Mouse (Mus musculus) CH12.LX (cell line): Measurements from ENCODE around the gene Lrrc1. TPM values are rescaled to one million over a fixed set of nuclear protein-coding genes. Genes with fewer than 3 reads are reported as not detected.
A peak's percentile ranks its signal among the peaks of the same experiment; 100 is the strongest.

Experiments used
- DNase-seq: peaks from one replicate; pipeline ENCODE4 v3.0.0-alpha.2; 2013; ENCODE audit errors: extremely low read depth
- H3K27ac ChIP-seq: 2 replicates; pipeline ENCODE4 v1.5.1; 2012; ENCODE audit warnings: low read depth, mild to moderate bottlenecking, control low read depth, moderate library complexity; ENCODE audit not compliant: insufficient read depth
- H3K27me3 ChIP-seq: replicated peaks from 2 replicates; pipeline ENCODE3; 2012; ENCODE audit warnings: inconsistent platforms
- H3K36me3 ChIP-seq, 2 experiments: replicated peaks in 1 of 2; 2 replicates each; pipeline versions ENCODE3 to v1.6.1; 2012; ENCODE audit warnings: inconsistent platforms in 1 of 2, low read length in 1 of 2, mild to moderate bottlenecking in 1 of 2, mixed read lengths in 1 of 2, moderate library complexity in 1 of 2; ENCODE audit not compliant: control insufficient read depth in 1 of 2, insufficient read depth in 1 of 2
- H3K4me1 ChIP-seq, 2 experiments: 2 replicates each; pipeline ENCODE4 v1.6.1; 2012; ENCODE audit warnings: inconsistent platforms in 1 of 2, moderate library complexity in 1 of 2; ENCODE audit not compliant: insufficient read depth in 2 of 2, control insufficient read depth in 1 of 2
- H3K4me2 ChIP-seq: 2 replicates; pipeline ENCODE4 v1.6.1; 2012; ENCODE audit warnings: low read depth, mild to moderate bottlenecking, control low read depth; ENCODE audit not compliant: poor library complexity, insufficient read depth, severe bottlenecking
- H3K4me3 ChIP-seq, 3 experiments: fragments of 150-350 bp in 1 of 3; sonication (generic) in 1 of 3; replicated peaks in 1 of 3; 2 replicates each; pipeline versions ENCODE3 to v1.5.1; 2011 to 2012; ENCODE audit warnings: low read depth in 2 of 3, low read length in 2 of 3, mild to moderate bottlenecking in 2 of 3, moderate library complexity in 2 of 3, control low read depth in 1 of 3, improper control_type of control experiment in 1 of 3, inconsistent platforms in 1 of 3, mixed read lengths in 1 of 3; ENCODE audit not compliant: poor library complexity in 1 of 3
- H3K79me2 ChIP-seq: replicated peaks from 2 replicates; pipeline ENCODE4 v1.6.1; 2012; ENCODE audit warnings: mild to moderate bottlenecking, moderate library complexity; ENCODE audit not compliant: control insufficient read depth, poor library complexity, insufficient read depth, severe bottlenecking; ENCODE audit errors: extremely low read depth
- H3K9ac ChIP-seq: 2 replicates; pipeline ENCODE4 v1.6.1; 2012; ENCODE audit warnings: low read depth, mild to moderate bottlenecking, control low read depth, moderate library complexity; ENCODE audit not compliant: insufficient read depth
- H3K9me3 ChIP-seq: replicated peaks from 2 replicates; pipeline ENCODE3; 2012; ENCODE audit warnings: low read length, inconsistent platforms, mixed read lengths
- BHLHE40 ChIP-seq: IDR thresholded peaks from 2 replicates; pipeline ENCODE4 v1.6.1; 2011; ENCODE audit warnings: mild to moderate bottlenecking, low read depth, low read length, improper control_type of control experiment
- CHD2 ChIP-seq: IDR thresholded peaks from 2 replicates; pipeline ENCODE4 v1.6.1; 2011; ENCODE audit warnings: low read length, improper control_type of control experiment
- ELF1 ChIP-seq: IDR thresholded peaks from 2 replicates; pipeline ENCODE4 v1.6.1; 2014; ENCODE audit warnings: low read depth, mild to moderate bottlenecking, inconsistent platforms, low read length, improper control_type of control experiment
- EP300 ChIP-seq: IDR thresholded peaks from 2 replicates; pipeline ENCODE4 v1.6.1; 2011; ENCODE audit warnings: low read length, improper control_type of control experiment
- ETS1 ChIP-seq: conservative IDR thresholded peaks from 2 replicates; pipeline ENCODE4 v1.6.1; 2012; ENCODE audit warnings: low read depth, mild to moderate bottlenecking, inconsistent platforms, low read length, improper control_type of control experiment, moderate library complexity
- GABPA ChIP-seq: IDR thresholded peaks from 2 replicates; pipeline ENCODE4 v1.6.1; 2012; ENCODE audit warnings: low read depth, low read length, improper control_type of control experiment, inconsistent platforms; ENCODE audit not compliant: insufficient replicate concordance
- HCFC1 ChIP-seq: IDR thresholded peaks from 2 replicates; pipeline ENCODE4 v1.6.1; 2012; ENCODE audit warnings: low read depth, mild to moderate bottlenecking, inconsistent platforms, low read length, improper control_type of control experiment
- IRF4 ChIP-seq: IDR thresholded peaks from 2 replicates; pipeline ENCODE4 v1.6.1; 2014; ENCODE audit warnings: low read depth, mild to moderate bottlenecking, inconsistent platforms, low read length, improper control_type of control experiment
- JUN ChIP-seq: IDR thresholded peaks from 2 replicates; pipeline ENCODE4 v1.6.1; 2011; ENCODE audit warnings: low read depth, mild to moderate bottlenecking, low read length, improper control_type of control experiment, moderate library complexity; ENCODE audit not compliant: insufficient read depth
- JUND ChIP-seq: conservative IDR thresholded peaks from 2 replicates; pipeline ENCODE4 v1.6.1; 2011; ENCODE audit warnings: low read depth, low read length, improper control_type of control experiment
- KAT2A ChIP-seq: IDR thresholded peaks from 2 replicates; pipeline ENCODE4 v1.6.1; 2012; ENCODE audit warnings: low read length, improper control_type of control experiment, inconsistent platforms; ENCODE audit not compliant: insufficient replicate concordance
- MAFK ChIP-seq: IDR thresholded peaks from 2 replicates; pipeline ENCODE4 v1.6.1; 2011; ENCODE audit warnings: low read length, improper control_type of control experiment; ENCODE audit not compliant: insufficient replicate concordance
- MAX ChIP-seq: IDR thresholded peaks from 2 replicates; pipeline ENCODE4 v1.6.1; 2011; ENCODE audit warnings: low read length, improper control_type of control experiment
- MEF2A ChIP-seq: IDR thresholded peaks from 2 replicates; pipeline ENCODE4 v1.6.1; 2014; ENCODE audit warnings: low read depth, mild to moderate bottlenecking, inconsistent platforms, low read length, improper control_type of control experiment, borderline replicate concordance
- POLR2A ChIP-seq: IDR thresholded peaks from 2 replicates; pipeline ENCODE4 v1.6.1; 2011; ENCODE audit warnings: low read depth, mild to moderate bottlenecking, improper control_type of control experiment, low read length
- RCOR1 ChIP-seq: conservative IDR thresholded peaks from 2 replicates; pipeline ENCODE4 v1.6.1; 2012; ENCODE audit warnings: low read depth, mild to moderate bottlenecking, inconsistent platforms, low read length, improper control_type of control experiment
- SIN3A ChIP-seq: IDR thresholded peaks from 2 replicates; pipeline ENCODE4 v1.6.1; 2012; ENCODE audit warnings: low read length, improper control_type of control experiment, inconsistent platforms
- UBTF ChIP-seq: IDR thresholded peaks from 2 replicates; pipeline ENCODE4 v1.6.1; 2012; ENCODE audit warnings: low read depth, mild to moderate bottlenecking, inconsistent platforms, low read length, improper control_type of control experiment, moderate library complexity
- ZKSCAN1 ChIP-seq: IDR thresholded peaks from 2 replicates; pipeline ENCODE4 v1.6.1; 2012; ENCODE audit warnings: low read depth, inconsistent platforms, low read length, improper control_type of control experiment, borderline replicate concordance
- ZMIZ1 ChIP-seq: IDR thresholded peaks from 2 replicates; pipeline ENCODE4 v1.6.1; 2012; ENCODE audit warnings: low read depth, mild to moderate bottlenecking, inconsistent platforms, low read length, improper control_type of control experiment
- dilution Hi-C: fragments of 300-500 bp; cut with MboI; formaldehyde crosslinking; loops from 2 replicates; pipeline ENCODE4 v1.14.3; 2020; ENCODE audit warnings: low sequenced_read_pairs; ENCODE audit not compliant: extremely low pct_unique_long_range_greater_than_20kb, extremely low pct_ligation_motif_present
- in situ Hi-C: fragments of 300-500 bp; cut with MboI; formaldehyde crosslinking; loops from 3 replicates; pipeline ENCODE4 v1.14.3; 2019; ENCODE audit warnings: low sequenced_read_pairs, low pct_ligation_motif_present, low pct_unique_long_range_greater_than_20kb, mixed read lengths
- polyA plus RNA-seq: library from polyadenylated mRNA; unstranded; fragments of >175 nt; gene quantifications from 2 replicates; pipeline ENCODE4 v1.2.1, GENCODE M21; 2012; ENCODE audit warnings: low read depth; ENCODE audit not compliant: insufficient read length
- total RNA-seq, 2 experiments: library from RNA; depleted of rRNA; stranded (reverse); fragments of 300-350 nt in 1 of 2; fragments of >200 nt in 1 of 2; gene quantifications; 2 replicates each; pipeline ENCODE4 v1.2.3; 2012 to 2014

The Lrrc1 gene
- total and polyA plus RNA-seq, 3 experiments, result 15.4 to 15.8 (median 15.8) TPM

GRCm38 (mm10) chr9:77404458-77404857, 140.2 kb downstream of the Lrrc1 start:
- no peak overlapping the region for H3K9ac ChIP-seq
- H3K79me2 ChIP-seq, result no peaks in the 10 kb centered on the region
- dilution Hi-C loops, result no loop called here
- in situ Hi-C loops, result loop anchor here (25.0 kb wide), 1 partner anchor 383 kb away; no protein-coding TSS in a partner anchor
- H3K4me3 ChIP-seq, result no peak overlapping the region
- peaks cover 1% of the 10 kb centered on the region for H3K27me3 ChIP-seq
- H3K36me3 ChIP-seq, result no peaks in the 10 kb centered on the region
- no peak overlapping the region for H3K27ac ChIP-seq
- no peak overlapping the region for H3K4me2 ChIP-seq
- H3K4me1 ChIP-seq, result peaks cover 0 to 30% of the 10 kb centered on the region in 2 experiments; a peak in 2 of 4 replicates
- no peak for DNase-seq
- no peaks in the 10 kb centered on the region for H3K9me3 ChIP-seq
- TF ChIP-seq ZKSCAN1 (no peak), ZMIZ1 (no peak), IRF4 (no peak), JUND (no peak), MAFK (no peak), ETS1 (no peak), KAT2A (no peak), JUN (no peak), GABPA (no peak), POLR2A (no peak), UBTF (no peak), HCFC1 (no peak), ELF1 (no peak)

DNA sequence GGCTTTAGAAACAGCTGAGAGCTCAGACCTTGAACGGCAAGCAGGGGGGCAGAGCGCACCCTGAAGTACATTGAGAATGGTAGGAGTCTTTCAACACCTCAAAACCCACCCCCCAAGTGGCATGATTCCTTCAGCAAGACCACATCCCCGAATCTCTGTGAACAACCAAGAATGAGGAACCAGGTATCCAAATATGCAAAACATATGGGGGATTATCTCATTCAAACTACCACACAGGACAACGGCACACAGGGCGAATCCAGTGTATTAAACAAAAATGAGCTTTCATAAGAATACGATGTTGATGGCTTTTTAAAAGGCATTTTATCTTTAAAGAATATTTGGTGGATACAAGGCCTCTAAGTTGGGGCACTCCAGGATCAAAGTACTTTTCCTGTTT, 140.7 kb downstream of the Lrrc1 start:
- TF ChIP-seq ELF1, result no peak
- TF ChIP-seq ETS1, result no peak
- TF ChIP-seq RCOR1, result no peak
- no peak for TF ChIP-seq MAX
- TF ChIP-seq MEF2A, result no peak
- no peak for TF ChIP-seq CHD2
- TF ChIP-seq HCFC1, result no peak
- TF ChIP-seq EP300, result peak; percentile 73
- TF ChIP-seq ZKSCAN1, result no peak
- TF ChIP-seq SIN3A, result 0 out of 2 replicates have a peak, but pooled peaks have one; percentile 22
- TF ChIP-seq GABPA, result no peak
- peak; percentile 33; the same call in 1 of the 2 replicates for TF ChIP-seq IRF4
- 0 out of 2 replicates have a peak, but pooled peaks have one; percentile 6 for TF ChIP-seq BHLHE40
- no peak for TF ChIP-seq MAFK
- H3K27ac ChIP-seq, result no peak overlapping the region
- dilution Hi-C loops, result no loop called here

More for the DNA sequence above, 140.7 kb downstream of the Lrrc1 start:
- in situ Hi-C loops, result loop anchor here (25.0 kb wide), 1 partner anchor 383 kb away; no protein-coding TSS in a partner anchor
- H3K4me2 ChIP-seq, result no peak overlapping the region
- DNase-seq, result peak; percentile 40
- H3K9ac ChIP-seq, result no peak overlapping the region
- H3K36me3 ChIP-seq, result no peaks in the 10 kb centered on the region
- H3K9me3 ChIP-seq, result no peaks in the 10 kb centered on the region
- H3K27me3 ChIP-seq, result peaks cover 1% of the 10 kb centered on the region
- peaks cover 0 to 35% of the 10 kb centered on the region in 2 experiments; a peak in 2 of 4 replicates for H3K4me1 ChIP-seq
- no peak overlapping the region for H3K4me3 ChIP-seq
- no peaks in the 10 kb centered on the region for H3K79me2 ChIP-seq
